Mouse (Mus musculus) lung, postnatal 0 days (tissue): Measurements from ENCODE around the gene Pcnp.

Source experiments
- CTCF ChIP-seq: IDR thresholded peaks from 2 replicates; pipeline ENCODE4 v1.5.1; 2016; ENCODE audit warnings: antibody characterized with exemption, mild to moderate bottlenecking
- EP300 ChIP-seq: IDR thresholded peaks from 2 replicates; pipeline ENCODE4 v1.6.1; 2016; ENCODE audit warnings: antibody characterized with exemption, mild to moderate bottlenecking, control low read depth

- no peak for TF ChIP-seq CTCF
- TF ChIP-seq EP300 = no peak
These were observed 27.5 kb upstream of the Pcnp start for GRCm38 (mm10) chr16:56056944-56057590.
